Mouse (Mus musculus) ES-Bruce4 (cell line): ENCODE measurements around the gene Sfxn1.

Experiments
- CTCF ChIP-seq: IDR thresholded peaks from one replicate; pipeline ENCODE4 v1.8.1; 2011; ENCODE audit warnings: low read depth, low read length
- EP300 ChIP-seq: IDR thresholded peaks from 2 replicates; pipeline ENCODE4 v1.6.1; 2011; ENCODE audit warnings: low read depth, low read length; ENCODE audit not compliant: insufficient read depth
- POLR2A ChIP-seq: IDR thresholded peaks from one replicate; pipeline ENCODE4 v1.8.1; 2011; ENCODE audit warnings: low read length; ENCODE audit not compliant: insufficient read depth

DNA sequence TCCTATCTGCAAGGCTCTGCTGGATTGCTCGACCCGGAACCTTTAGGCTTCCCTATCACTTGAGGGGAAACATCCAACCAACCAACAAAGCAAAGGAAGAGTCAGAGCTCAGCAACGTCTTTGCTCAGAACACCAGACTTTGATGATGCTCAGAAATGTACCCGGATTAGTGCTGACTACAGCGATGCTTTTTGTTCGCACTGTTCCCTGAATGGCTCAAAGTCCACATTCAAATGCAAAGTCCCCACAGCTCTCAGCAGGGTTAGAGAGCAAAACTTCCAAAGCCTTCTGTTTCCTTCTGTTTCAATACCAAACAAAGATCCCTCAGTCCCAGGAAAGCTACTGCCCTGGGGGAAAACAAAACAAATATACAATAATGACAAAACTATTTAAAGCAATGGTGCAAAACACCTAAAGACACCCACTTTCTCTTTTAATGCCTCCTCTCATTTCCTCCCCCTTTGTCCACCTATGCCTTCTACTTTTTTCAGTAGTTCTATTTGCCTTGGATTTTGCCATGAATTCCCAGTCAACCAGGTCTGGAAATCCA lies 4.0 kb upstream of the Sfxn1 start:
- TF ChIP-seq EP300: no peak
- TF ChIP-seq CTCF: no peak
- no peak for TF ChIP-seq POLR2A
